In the genomic region with DNA sequence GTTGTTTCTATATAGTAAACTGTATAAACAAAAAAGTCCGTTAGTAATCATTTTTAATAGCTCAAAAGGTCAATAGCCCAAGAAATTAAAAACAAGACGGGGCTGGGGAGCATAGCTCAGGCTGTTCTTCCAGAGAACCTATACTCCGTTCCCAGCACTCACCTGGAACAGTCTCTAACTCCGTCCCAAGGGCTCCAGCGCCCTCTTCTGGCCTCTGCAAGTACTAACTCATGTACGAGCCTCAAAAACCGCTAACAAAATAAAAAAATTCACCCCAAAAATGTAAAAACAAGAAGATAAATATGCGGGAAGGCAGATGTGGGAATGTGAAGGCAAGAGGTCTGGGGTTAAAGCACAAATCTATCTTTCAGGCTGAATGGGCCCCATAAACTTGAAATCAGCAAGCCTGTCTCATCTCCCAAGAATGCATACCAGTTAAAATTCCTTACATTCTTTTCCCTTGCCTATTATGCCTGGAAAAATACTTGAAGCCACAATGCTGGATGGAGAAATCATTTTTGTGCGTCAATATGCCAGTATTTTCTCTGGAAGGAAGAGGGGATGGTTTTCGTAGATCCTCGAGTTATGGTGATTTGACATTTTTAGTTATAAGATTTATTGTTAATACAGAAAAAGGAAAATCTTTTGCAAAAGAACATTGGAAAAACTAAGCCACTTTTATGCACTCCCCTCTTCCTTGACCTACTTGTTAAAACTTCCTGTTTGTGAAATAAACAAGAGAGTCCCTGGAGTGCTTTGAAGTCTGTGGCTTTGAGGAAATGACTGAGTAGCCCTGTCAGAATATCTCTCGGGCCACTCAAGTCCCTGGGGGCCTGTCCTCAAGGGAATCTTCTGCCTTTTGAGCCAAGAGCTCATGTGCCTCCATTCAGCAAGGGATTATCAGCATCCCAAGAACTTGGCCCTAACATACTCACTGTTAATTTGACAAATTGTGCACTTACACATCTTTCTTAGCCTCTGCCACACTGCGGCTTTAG, we compare ENCODE assay signal across 11 mouse cellular contexts.
DNase-seq lines count a peak whose midpoint lies in the region; ATAC-seq lines count a peak whose summit lies in the region.
"Had no signal": no experiment of that assay in that cellular context is flagged by ENCODE, and none has a peak within 500 bp of the region (broad histone marks: within the 10 kb centered on the region; RNA-seq: fewer than 3 reads in every experiment).

No protein-coding gene starts in this region.

- no peaks in the 10 kb centered on the region for H3K27me3 ChIP-seq in heart, embryonic 11.5 days (ENCODE audit: control insufficient read depth, insufficient read depth, low read length)
- H3K27me3 ChIP-seq in hindbrain, embryonic 10.5 days (ENCODE audit: insufficient read depth, poor library complexity, severe bottlenecking), result no peaks in the 10 kb centered on the region
- H3K27me3 ChIP-seq: midbrain, embryonic 12.5 days had no signal

- H3K27ac ChIP-seq in heart, embryonic 11.5 days (ENCODE audit: low read depth, low read length), result no peak overlapping the region
- no peak overlapping the region for H3K27ac ChIP-seq in hindbrain, embryonic 10.5 days
- H3K27ac ChIP-seq: midbrain, embryonic 12.5 days had no signal

- H3K9me3 ChIP-seq in heart, embryonic 11.5 days (replicated peaks; ENCODE audit: control insufficient read depth, low read length), result no peaks in the 10 kb centered on the region
- 0 out of 2 replicates have a peak, but pooled peaks cover 2% of the 10 kb centered on the region for H3K9me3 ChIP-seq in hindbrain, embryonic 10.5 days
- H3K9me3 ChIP-seq: midbrain, embryonic 12.5 days had no signal

- H3K4me3 ChIP-seq in heart, embryonic 11.5 days (ENCODE audit: low read depth, low read length), result no peak overlapping the region
- H3K4me3 ChIP-seq in hindbrain, embryonic 10.5 days, result no peak overlapping the region
- H3K4me3 ChIP-seq: midbrain, embryonic 12.5 days had no signal

- intact Hi-C loops in heart, postnatal 25 days (cut with DNase I), result no loop called here

- no peak overlapping the region for H3K4me2 ChIP-seq in heart, embryonic 11.5 days
- H3K4me2 ChIP-seq: midbrain, embryonic 12.5 days had no signal

- DNase-seq in heart, adult 18-20 months, result peak; percentile 77
- DNase-seq in adipocyte (ENCODE audit: low spot score), result peak; percentile 24
- DNase-seq in heart, postnatal 25 days (ENCODE audit: low spot score), result peak; percentile 24
- DNase-seq in lung, postnatal 10 days, result peak; percentile 64
- no peak for DNase-seq in retina, embryonic 14.5 days (ENCODE audit: low spot score)
- DNase-seq in hindbrain, embryonic 10.5 days (ENCODE audit: low spot score), result no peak
- DNase-seq: cerebellum, adult 8-10 months had no signal

- 68% methylated on average over 13 of the region's 13 CpGs for WGBS in heart, embryonic 11.5 days (ENCODE audit: insufficient replicate concordance)
- WGBS in hindbrain, embryonic 10.5 days, result 81% methylated on average over 13 of the region's 13 CpGs

- H3K9ac ChIP-seq in heart, embryonic 11.5 days (ENCODE audit: low read depth, low read length), result no peak overlapping the region
- H3K9ac ChIP-seq: midbrain, embryonic 12.5 days had no signal

- no peaks in the 10 kb centered on the region for H3K4me1 ChIP-seq in heart, embryonic 11.5 days (ENCODE audit: control insufficient read depth, insufficient read depth, low read length)
- H3K4me1 ChIP-seq in hindbrain, embryonic 10.5 days (replicated peaks), result no peaks in the 10 kb centered on the region
- H3K4me1 ChIP-seq: midbrain, embryonic 12.5 days had no signal

- ATAC-seq in heart, embryonic 11.5 days (replicated peaks; ENCODE audit: insufficient number of reproducible peaks, low FRiP score, low TSS enrichment), result no peak
- ATAC-seq in CD4-positive, CD25-positive, alpha-beta regulatory T cell, adult 4 months, result no peak

- no peaks in the 10 kb centered on the region for H3K36me3 ChIP-seq in heart, embryonic 11.5 days (ENCODE audit: control insufficient read depth, insufficient read depth, low read length)
- H3K36me3 ChIP-seq in hindbrain, embryonic 10.5 days, result no peaks in the 10 kb centered on the region
- H3K36me3 ChIP-seq: G1E; midbrain, embryonic 12.5 days had no signal

Comparison
In these comparisons a context has a peak if more than half of its experiments do, and no peak if none do; other contexts are left out.
1. DNase-seq: peak in heart, adult 18-20 months (2 of 2), adipocyte (single experiment), heart, postnatal 25 days (single experiment) and lung, postnatal 10 days (single experiment); none in retina, embryonic 14.5 days (single experiment) and hindbrain, embryonic 10.5 days (single experiment).